Mouse (Mus musculus) midbrain, embryonic 15.5 days (tissue): ENCODE results near the gene 4933436I01Rik. TPM values are rescaled to one million over a fixed set of nuclear protein-coding genes. Genes with fewer than 3 reads are reported as not detected.

Source experiments
- ATAC-seq: fragments of 200-750 bp; cut with Nextera tagmentation; replicated peaks from 2 replicates; pipeline ENCODE4 v1.8.0; 2017; ENCODE audit warnings: moderate TSS enrichment
- H3K27ac ChIP-seq: fragments of 300-500 bp; sonication (generic); 2 replicates; pipeline ENCODE4 v1.5.1; 2015; ENCODE audit warnings: mild to moderate bottlenecking, inconsistent platforms
- H3K27me3 ChIP-seq: fragments of 300-500 bp; sonication (generic); replicated peaks from 2 replicates; pipeline ENCODE4 v1.6.1; 2015; ENCODE audit warnings: inconsistent platforms
- H3K36me3 ChIP-seq: fragments of 300-500 bp; sonication (generic); replicated peaks from 2 replicates; pipeline ENCODE4 v1.6.1; 2015; ENCODE audit warnings: inconsistent platforms
- H3K4me1 ChIP-seq: fragments of 300-500 bp; sonication (generic); 2 replicates; pipeline ENCODE4 v1.6.1; 2015; ENCODE audit warnings: inconsistent platforms
- H3K4me2 ChIP-seq: fragments of 300-500 bp; sonication (generic); 2 replicates; pipeline ENCODE4 v1.6.1; 2015; ENCODE audit warnings: inconsistent platforms, mild to moderate bottlenecking, moderate library complexity
- H3K4me3 ChIP-seq: fragments of 300-500 bp; sonication (generic); 2 replicates; pipeline ENCODE4 v1.5.1; 2015; ENCODE audit warnings: mild to moderate bottlenecking, inconsistent platforms
- H3K9ac ChIP-seq: fragments of 300-500 bp; sonication (generic); 2 replicates; pipeline ENCODE4 v1.6.1; 2015; ENCODE audit warnings: mild to moderate bottlenecking, inconsistent platforms
- H3K9me3 ChIP-seq: fragments of 300-500 bp; sonication (generic); 2 replicates; pipeline ENCODE4 v1.6.1; 2016; ENCODE audit warnings: inconsistent platforms
- WGBS: fragments of 180-500 bp; shearing (Covaris S2); methylation state at CpG from one replicate; pipeline ENCODE4 v1.1.7; 2015; ENCODE audit warnings: mixed read lengths; 5-methylcytosine and 5-hydroxymethylcytosine counted together
- polyA plus RNA-seq: library from polyadenylated mRNA; unstranded; fragments of >200 nt; fragmentation: Nextera tagmentation; extraction: Ambion mirVana; gene quantifications from 2 replicates; pipeline ENCODE4 v1.2.1, GENCODE M21; 2015

4933436I01Rik gene
- polyA plus RNA-seq, result not detected in 2 replicates

- Histone ChIP-seq H3K27me3 (no peaks in the 10 kb centered on the region), H3K4me2 (no peak within 1 kb of the TSS), H3K4me3 (no peak within 1 kb of the TSS), H3K27ac (no peak within 1 kb of the TSS), H3K9me3 (no peaks in the 10 kb centered on the region; the same call in 1 of the 2 replicates), H3K4me1 (no peaks in the 10 kb centered on the region), H3K36me3 (no peaks in the 10 kb centered on the region), H3K9ac (no peak within 1 kb of the TSS)
- ATAC-seq, result no peak
- WGBS, result 50% methylated on average over 1 of the region's 1 CpGs
Measured at GRCm38 (mm10) chrX:67921350-67921749, at the start of gene 4933436I01Rik. 4933436I01Rik (minus strand) TSS chrX:67921450.

GRCm38 (mm10) chrX:67924769-67925470 is 3.7 kb upstream of the 4933436I01Rik start:
- H3K4me2 ChIP-seq, result no peak overlapping the region
- H3K4me3 ChIP-seq, result no peak overlapping the region
- no peak overlapping the region for H3K9ac ChIP-seq
- 47% methylated on average over 1 of the region's 1 CpGs for WGBS
- no peaks in the 10 kb centered on the region for H3K4me1 ChIP-seq
- H3K36me3 ChIP-seq, result no peaks in the 10 kb centered on the region
- no peak for ATAC-seq
- H3K27me3 ChIP-seq, result no peaks in the 10 kb centered on the region
- H3K27ac ChIP-seq, result no peak overlapping the region
- no peaks in the 10 kb centered on the region; the same call in 1 of the 2 replicates for H3K9me3 ChIP-seq

DNA sequence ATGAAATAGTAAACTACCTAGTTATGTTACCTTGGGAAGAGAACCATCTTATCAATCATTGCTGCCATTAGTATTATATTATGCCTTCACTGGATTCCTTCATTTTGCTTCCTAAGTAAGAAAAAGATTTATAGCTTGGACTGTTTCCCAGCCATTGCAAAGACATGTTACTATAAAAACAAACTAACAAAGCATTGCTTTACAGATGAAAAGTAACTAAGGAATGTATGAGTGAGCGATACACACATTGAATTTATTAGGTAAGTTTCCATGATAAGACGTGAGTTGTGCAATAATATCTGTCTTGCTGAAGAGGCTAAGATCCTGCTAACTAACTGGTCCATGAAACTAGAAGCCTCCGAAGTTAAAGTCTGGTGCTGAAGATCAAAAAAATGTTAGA is 37.8 kb downstream of the 4933436I01Rik start:
- WGBS, result 90% methylated on average over 3 of the region's 3 CpGs

More for the DNA sequence above, 37.8 kb downstream of the 4933436I01Rik start:
- Histone ChIP-seq H3K27ac (no peak overlapping the region), H3K4me1 (no peaks in the 10 kb centered on the region), H3K4me2 (no peak overlapping the region), H3K27me3 (no peaks in the 10 kb centered on the region), H3K9me3 (no peaks in the 10 kb centered on the region), H3K9ac (no peak overlapping the region), H3K36me3 (no peaks in the 10 kb centered on the region), H3K4me3 (no peak overlapping the region)
- no peak for ATAC-seq

Other genes starting within 250 kb of the 4933436I01Rik start
- not detected in 2 replicates for gene Gm1140, start 227.9 kb downstream of the 4933436I01Rik start, polyA plus RNA-seq
- gene Gm14692, start 225.8 kb downstream of the 4933436I01Rik start, polyA plus RNA-seq, result not detected in 2 replicates